Mouse (Mus musculus): ENCODE data around the gene Olfr481.

The Olfr481 gene

GRCm38 (mm10) chr7:108079555-108079954 is at the start of gene Olfr481:
TSS of gene Olfr481 (plus strand) at chr7:108079855.
- DNase-seq (ENCODE audit: low spot score in 2 of 2), result no peak

GRCm38 (mm10) chr7:108033889-108034288 is 45.8 kb upstream of the Olfr481 start, which contains the start of gene Olfr478:
TSS of gene Olfr478 (minus strand) at chr7:108033989.
- no peak for DNase-seq (ENCODE audit: low spot score in 2 of 2)

GRCm38 (mm10) chr7:108050393-108050792 is 29.3 kb upstream of the Olfr481 start, which contains the start of gene Olfr479:
TSS of gene Olfr479 (plus strand) at chr7:108050693.
- DNase-seq (ENCODE audit: low spot score in 2 of 2), result no peak

GRCm38 (mm10) chr7:108067246-108067645 is 12.4 kb upstream of the Olfr481 start, which contains the start of gene Olfr480:
TSS of gene Olfr480 (minus strand) at chr7:108067346.
- no peak for DNase-seq (ENCODE audit: low spot score in 2 of 2)

GRCm38 (mm10) chr7:108097486-108097885 is 17.8 kb downstream of the Olfr481 start, which contains the start of gene Olfr482:
TSS of gene Olfr482 (minus strand) at chr7:108097586.
- no peak for DNase-seq (ENCODE audit: low spot score in 2 of 2)

GRCm38 (mm10) chr7:108100549-108100948 is 20.9 kb downstream of the Olfr481 start, which contains the start of gene Olfr483:
TSS of gene Olfr483 (plus strand) at chr7:108100849.
- DNase-seq (ENCODE audit: low spot score in 2 of 2), result no peak

- no peak for DNase-seq (ENCODE audit: low spot score in 2 of 2)
Measured at GRCm38 (mm10) chr7:108120681-108121080, 41.0 kb downstream of the Olfr481 start.

GRCm38 (mm10) chr7:108121416-108121815 is 41.8 kb downstream of the Olfr481 start:
- no peak for DNase-seq (ENCODE audit: low spot score in 2 of 2)

- DNase-seq (ENCODE audit: low spot score in 2 of 2), result no peak
Measured at GRCm38 (mm10) chr7:108127349-108127748, 47.7 kb downstream of the Olfr481 start, which contains the start of gene Olfr484. TSS of gene Olfr484 (minus strand) at chr7:108127449.

Measured in spleen, postnatal 4 days (tissue).